Mouse (Mus musculus) embryonic facial prominence, embryonic 13.5 days (tissue): ENCODE measurements around the gene Hsf4. TPM values are rescaled to one million over a fixed set of nuclear protein-coding genes. Genes with fewer than 3 reads are reported as not detected.
A peak's percentile ranks its signal among the peaks of the same experiment; 100 is the strongest.
"Not testable (repeated sequence)": the region's sequence is repeated elsewhere in the genome, so short reads cannot be mapped to it uniquely, and the experiment has no call there.

Source experiments
- ATAC-seq: fragments of 200-750 bp; cut with Nextera tagmentation; 2 replicates; pipeline ENCODE4 v1.8.0; 2017; ENCODE audit warnings: low read depth; ENCODE audit not compliant: insufficient number of reproducible peaks, insufficient read depth, low FRiP score, low TSS enrichment
- H3K27ac ChIP-seq: fragments of 300-500 bp; sonication (generic); 2 replicates; pipeline ENCODE4 v1.5.1; 2015; ENCODE audit warnings: moderate library complexity, mild to moderate bottlenecking, inconsistent platforms
- H3K27me3 ChIP-seq: fragments of 300-500 bp; sonication (generic); 2 replicates; pipeline ENCODE4 v1.6.1; 2015; ENCODE audit warnings: mild to moderate bottlenecking, inconsistent platforms
- H3K36me3 ChIP-seq: fragments of 300-500 bp; sonication (generic); 2 replicates; pipeline ENCODE4 v1.6.1; 2015; ENCODE audit warnings: mild to moderate bottlenecking, inconsistent platforms
- H3K4me1 ChIP-seq: fragments of 300-500 bp; sonication (generic); 2 replicates; pipeline ENCODE4 v1.6.1; 2015; ENCODE audit warnings: inconsistent platforms
- H3K4me2 ChIP-seq: fragments of 300-500 bp; sonication (generic); 2 replicates; pipeline ENCODE4 v1.6.1; 2015; ENCODE audit warnings: moderate library complexity, mild to moderate bottlenecking, inconsistent platforms
- H3K4me3 ChIP-seq: fragments of 300-500 bp; sonication (generic); 2 replicates; pipeline ENCODE4 v1.5.1; 2015; ENCODE audit warnings: mild to moderate bottlenecking, inconsistent platforms
- H3K9ac ChIP-seq: fragments of 300-500 bp; sonication (generic); 2 replicates; pipeline ENCODE4 v1.6.1; 2015; ENCODE audit warnings: mild to moderate bottlenecking, inconsistent platforms
- H3K9me3 ChIP-seq: fragments of 300-500 bp; sonication (generic); 2 replicates; pipeline ENCODE4 v1.6.1; 2016; ENCODE audit warnings: inconsistent platforms
- WGBS: fragments of 180-500 bp; shearing (Covaris S2); methylation state at CpG from one replicate; pipeline ENCODE4 v1.1.7; 2015; ENCODE audit warnings: mixed read lengths; 5-methylcytosine and 5-hydroxymethylcytosine counted together
- polyA plus RNA-seq: library from polyadenylated mRNA; unstranded; fragments of >200 nt; fragmentation: Nextera tagmentation; extraction: Ambion mirVana; gene quantifications from 2 replicates; pipeline ENCODE4 v1.2.1, GENCODE M21; 2015

The Hsf4 gene
- polyA plus RNA-seq = 0.13 and 0.22 TPM in 2 replicates

DNA sequence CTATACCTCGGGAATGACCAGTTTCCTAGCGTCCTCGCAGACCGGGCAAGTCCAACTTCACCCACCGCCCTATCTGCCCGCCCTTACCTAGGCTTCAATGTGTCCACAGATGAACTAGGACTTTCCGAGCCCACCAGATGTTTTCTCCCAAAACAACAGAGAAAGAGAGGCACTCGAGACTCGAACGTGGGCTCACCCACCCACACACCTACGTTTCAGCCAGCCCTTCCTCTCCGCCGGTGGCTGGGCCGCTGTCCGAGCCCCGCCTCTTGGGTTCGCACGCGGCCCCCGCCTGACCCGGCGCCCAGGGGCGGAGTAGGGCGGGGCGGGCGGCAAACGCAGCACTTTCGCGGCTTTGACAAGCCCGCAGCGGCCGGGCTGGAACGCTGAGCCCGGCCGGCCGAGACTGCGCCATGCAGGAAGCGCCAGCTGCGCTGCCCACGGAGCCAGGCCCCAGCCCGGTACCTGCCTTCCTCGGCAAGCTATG is at the start of gene Hsf4:
Hsf4 (plus strand) TSS at position 341 of the 487 bp plus-strand sequence.
- peaks cover 97% of the 10 kb centered on the region for H3K27me3 ChIP-seq
- no peaks in the 10 kb centered on the region for H3K36me3 ChIP-seq
- ATAC-seq = no peak
- peak within 1 kb of the TSS; percentile 64 for H3K9ac ChIP-seq
- no peak within 1 kb of the TSS for H3K27ac ChIP-seq
- H3K4me2 ChIP-seq = peak within 1 kb of the TSS; percentile 93
- H3K4me1 ChIP-seq = peaks cover 45% of the 10 kb centered on the region
- H3K4me3 ChIP-seq = peak within 1 kb of the TSS; percentile 51
- no peaks in the 10 kb centered on the region for H3K9me3 ChIP-seq
- under 1% methylated on average over 42 of the region's 42 CpGs for WGBS

DNA sequence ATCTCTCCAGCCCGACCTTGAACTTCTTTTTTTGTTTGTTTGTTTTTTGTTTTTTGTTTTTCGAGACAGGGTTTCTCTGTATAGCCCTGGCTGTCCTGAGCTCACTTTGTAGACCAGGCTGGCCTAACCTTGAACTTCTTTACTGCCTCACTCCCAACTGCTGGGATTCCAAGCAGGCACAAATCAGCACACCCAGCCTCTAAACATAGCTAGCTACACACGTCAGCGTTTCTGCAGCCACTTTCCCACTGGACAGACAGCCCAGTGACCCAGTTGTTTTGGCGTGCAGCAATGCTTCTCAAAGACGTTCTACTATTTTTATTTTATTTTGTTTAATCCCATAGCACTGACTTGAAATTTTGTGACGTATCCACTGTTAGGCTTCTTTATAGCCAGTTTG is 45.8 kb upstream of the Hsf4 start:
- peaks cover 17% of the 10 kb centered on the region for H3K4me1 ChIP-seq
- ATAC-seq = no peak
- H3K9ac ChIP-seq = 0 out of 2 replicates have a peak overlapping the region, but pooled peaks have one; percentile 88
- H3K4me2 ChIP-seq = no peak overlapping the region
- H3K4me3 ChIP-seq = no peak overlapping the region
- 81% methylated on average over 7 of the region's 7 CpGs for WGBS
- H3K27me3 ChIP-seq = no peaks in the 10 kb centered on the region
- H3K9me3 ChIP-seq = no peaks in the 10 kb centered on the region
- H3K36me3 ChIP-seq = no peaks in the 10 kb centered on the region
- H3K27ac ChIP-seq = peak overlapping the region; percentile 82; the same call in 1 of the 2 replicates

- peaks cover 17% of the 10 kb centered on the region for H3K4me1 ChIP-seq
- peak; percentile 94 for ATAC-seq
- peak within 1 kb of the TSS; percentile 88 for H3K9ac ChIP-seq
- no peaks in the 10 kb centered on the region for H3K9me3 ChIP-seq
- H3K4me2 ChIP-seq = peak within 1 kb of the TSS; percentile 79
- H3K27me3 ChIP-seq = no peaks in the 10 kb centered on the region
- 2% methylated on average over 34 of the region's 34 CpGs for WGBS
- H3K36me3 ChIP-seq = no peaks in the 10 kb centered on the region
- peak within 1 kb of the TSS; percentile 73 for H3K4me3 ChIP-seq
- peak within 1 kb of the TSS; percentile 82 for H3K27ac ChIP-seq
Observed at GRCm38 (mm10) chr8:105224413-105225271, 45.0 kb upstream of the Hsf4 start, which contains the start of gene D230025D16Rik. Gene D230025D16Rik (plus strand): TSS chr8:105225145.

GRCm38 (mm10) chr8:105225272-105225593 is 44.4 kb upstream of the Hsf4 start:
- Histone ChIP-seq H3K4me3 (peak overlapping the region; percentile 73), H3K27ac (peak overlapping the region; percentile 82), H3K4me1 (peaks cover 17% of the 10 kb centered on the region), H3K36me3 (no peaks in the 10 kb centered on the region), H3K27me3 (no peaks in the 10 kb centered on the region), H3K9me3 (no peaks in the 10 kb centered on the region), H3K4me2 (peak overlapping the region; percentile 79), H3K9ac (peak overlapping the region; percentile 88)
- ATAC-seq = no peak; the same call in 1 of the 2 replicates
- under 1% methylated on average over 27 of the region's 27 CpGs for WGBS

DNA sequence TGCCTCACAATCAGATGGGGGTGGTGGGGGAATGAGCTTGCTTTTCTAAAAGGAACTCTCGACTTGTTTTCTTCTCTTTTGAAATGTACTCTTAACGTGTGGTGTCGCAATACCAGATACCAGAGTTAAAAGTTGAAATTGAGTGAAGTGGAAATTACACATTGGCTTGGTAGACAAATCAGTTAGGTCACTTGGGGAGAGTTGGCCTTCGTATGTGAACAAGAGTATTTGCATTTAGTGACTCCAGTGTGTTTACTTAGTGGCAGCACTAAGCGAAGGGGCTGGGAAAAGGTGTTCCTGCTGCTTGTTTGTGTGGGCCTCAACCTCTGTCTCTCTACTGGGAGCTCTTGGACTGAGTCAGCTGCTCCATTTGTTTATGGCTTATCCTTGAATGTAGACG is 43.7 kb upstream of the Hsf4 start:
- Histone ChIP-seq H3K4me2 (peak overlapping the region; percentile 79), H3K4me3 (peak overlapping the region; percentile 73), H3K4me1 (peaks cover 17% of the 10 kb centered on the region), H3K9ac (peak overlapping the region; percentile 88), H3K36me3 (no peaks in the 10 kb centered on the region), H3K27me3 (no peaks in the 10 kb centered on the region), H3K9me3 (no peaks in the 10 kb centered on the region), H3K27ac (no peak overlapping the region)
- 31% methylated on average over 6 of the region's 6 CpGs for WGBS
- ATAC-seq = no peak

DNA sequence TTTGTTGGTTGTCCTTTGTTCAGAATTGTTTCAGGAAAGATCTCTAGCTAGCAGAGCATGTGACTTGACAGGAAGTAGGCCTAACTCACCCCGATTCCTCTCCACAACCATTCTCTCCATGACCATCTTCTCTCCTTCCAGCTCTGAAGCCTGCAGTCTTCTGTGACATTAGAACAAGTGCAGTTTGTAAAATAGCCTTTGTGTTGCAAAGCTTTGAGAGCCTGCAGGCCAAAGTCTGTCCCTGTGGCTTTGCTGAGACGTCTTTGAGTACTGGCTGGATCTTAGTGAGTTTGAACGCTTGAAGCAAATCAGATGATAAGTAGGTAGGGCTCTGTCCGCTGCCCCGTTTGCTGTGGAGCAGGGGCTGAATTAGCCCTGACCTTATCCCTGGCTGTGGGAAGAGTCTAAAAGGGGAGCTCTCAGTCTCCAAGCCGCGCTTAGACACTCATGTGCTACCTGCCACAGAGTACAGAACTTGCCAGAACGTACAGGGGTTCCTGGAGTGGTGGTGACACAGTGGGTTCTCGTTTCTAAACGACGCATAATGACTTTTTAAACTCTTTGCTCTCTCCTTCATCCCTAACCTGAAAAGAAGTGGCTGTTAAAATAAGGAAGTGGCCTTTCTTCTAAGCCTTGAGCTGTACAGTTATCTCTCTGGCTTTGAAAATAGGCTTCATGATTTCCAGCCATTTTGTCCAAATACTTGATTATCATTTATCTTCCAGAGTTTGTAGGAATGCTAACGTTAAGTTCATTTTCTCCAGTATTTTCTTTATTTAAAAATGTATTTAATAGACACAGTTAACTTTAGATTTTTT is 37.9 kb upstream of the Hsf4 start:
- ATAC-seq = no peak
- peaks cover 2% of the 10 kb centered on the region; the same call in 1 of the 2 replicates for H3K4me1 ChIP-seq
- H3K27ac ChIP-seq = no peak overlapping the region
- H3K9me3 ChIP-seq = no peaks in the 10 kb centered on the region
- no peaks in the 10 kb centered on the region for H3K27me3 ChIP-seq
- H3K9ac ChIP-seq = no peak overlapping the region
- WGBS = 84% methylated on average over 12 of the region's 12 CpGs
- no peak overlapping the region for H3K4me3 ChIP-seq
- H3K36me3 ChIP-seq = peaks cover 28% of the 10 kb centered on the region
- no peak overlapping the region for H3K4me2 ChIP-seq

DNA sequence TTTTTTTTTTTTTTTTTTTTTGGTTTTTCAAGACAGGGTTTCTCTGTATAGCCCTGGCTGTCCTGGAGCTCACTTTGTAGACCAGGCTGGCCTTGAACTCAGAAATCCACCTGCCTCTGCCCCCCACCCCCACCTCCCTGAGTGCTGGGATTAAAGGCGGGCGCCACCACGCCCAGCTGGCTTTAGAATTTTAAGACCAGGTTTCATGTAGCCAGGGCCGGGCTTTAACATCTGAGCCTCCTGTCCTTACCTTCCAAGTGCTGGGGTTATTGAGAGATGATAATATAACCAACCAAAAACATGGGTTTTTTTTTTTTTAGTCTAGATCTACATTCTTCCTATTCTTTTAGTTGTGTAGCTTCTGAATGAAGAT is 37.3 kb upstream of the Hsf4 start:
- 91% methylated on average over 4 of the region's 4 CpGs for WGBS
- H3K4me2 ChIP-seq, H3K27me3 ChIP-seq, H3K9me3 ChIP-seq, ATAC-seq, H3K4me1 ChIP-seq, H3K9ac ChIP-seq, H3K4me3 ChIP-seq, H3K27ac ChIP-seq: not testable (repeated sequence)
- H3K36me3 ChIP-seq = peaks cover 31% of the 10 kb centered on the region

- Histone ChIP-seq H3K27ac (no peak overlapping the region), H3K4me3 (no peak overlapping the region), H3K36me3 (peaks cover 31% of the 10 kb centered on the region), H3K4me1 (no peaks in the 10 kb centered on the region), H3K9ac (no peak overlapping the region), H3K4me2 (no peak overlapping the region), H3K9me3 (no peaks in the 10 kb centered on the region), H3K27me3 (no peaks in the 10 kb centered on the region)
- WGBS = 77% methylated on average over 1 of the region's 1 CpGs
- ATAC-seq = no peak
Observed at GRCm38 (mm10) chr8:105233126-105233935, 36.3 kb upstream of the Hsf4 start.

GRCm38 (mm10) chr8:105235206-105235605 is 34.4 kb upstream of the Hsf4 start:
- Histone ChIP-seq H3K4me3 (no peak overlapping the region), H3K27me3 (no peaks in the 10 kb centered on the region), H3K36me3 (peaks cover 49% of the 10 kb centered on the region), H3K9me3 (no peaks in the 10 kb centered on the region), H3K4me2 (no peak overlapping the region), H3K9ac (no peak overlapping the region), H3K4me1 (no peaks in the 10 kb centered on the region), H3K27ac (no peak overlapping the region)
- no peak for ATAC-seq
- WGBS = 56% methylated on average over 1 of the region's 1 CpGs

- 92% methylated on average over 14 of the region's 14 CpGs for WGBS
- H3K9ac ChIP-seq = no peak overlapping the region
- no peaks in the 10 kb centered on the region for H3K27me3 ChIP-seq
- peaks cover 66% of the 10 kb centered on the region for H3K36me3 ChIP-seq
- no peak overlapping the region for H3K27ac ChIP-seq
- no peak for ATAC-seq
- H3K4me3 ChIP-seq = no peak overlapping the region
- H3K4me1 ChIP-seq = no peaks in the 10 kb centered on the region
- no peaks in the 10 kb centered on the region for H3K9me3 ChIP-seq
- H3K4me2 ChIP-seq = no peak overlapping the region
Observed at GRCm38 (mm10) chr8:105237442-105238142, 32.0 kb upstream of the Hsf4 start.
